Mouse (Mus musculus) spleen, adult 12 weeks (tissue): Measurements from ENCODE around the gene Rgs8.

Source experiments
- DNase-seq: peaks from one replicate; pipeline ENCODE4 v3.0.0; 2022; ENCODE audit warnings: low spot score

Gene Rgs8

DNA sequence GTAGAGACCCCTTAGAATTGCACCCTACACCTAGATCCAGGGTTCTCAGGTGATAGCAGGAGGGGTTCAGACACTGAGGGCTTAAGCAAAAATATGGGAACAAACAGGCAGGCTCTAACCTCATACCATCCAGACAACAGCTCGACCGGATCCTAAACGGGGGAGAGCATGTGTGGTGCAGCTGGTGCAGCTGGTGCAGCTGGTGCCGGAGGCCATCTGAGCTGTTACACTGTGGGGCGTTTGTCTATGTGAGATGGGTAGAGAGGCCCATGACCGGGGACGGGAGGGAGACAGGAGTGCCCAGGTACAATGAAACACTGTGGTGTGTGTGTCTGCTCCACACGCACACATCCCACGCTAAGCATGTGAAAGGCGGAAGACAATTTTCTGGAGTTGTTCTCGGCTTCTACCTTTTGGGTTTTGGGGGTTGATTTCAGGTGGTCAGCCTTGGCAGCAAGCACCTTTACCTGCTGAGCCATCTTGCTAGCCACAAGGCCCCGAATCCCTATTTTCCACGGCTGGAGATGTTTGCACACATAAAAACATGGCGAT is 93.4 kb downstream of the Rgs8 start:
- DNase-seq, result no peak

- peak; percentile 60 for DNase-seq
These were observed 93.9 kb downstream of the Rgs8 start for GRCm38 (mm10) chr1:153746728-153747127.

DNA sequence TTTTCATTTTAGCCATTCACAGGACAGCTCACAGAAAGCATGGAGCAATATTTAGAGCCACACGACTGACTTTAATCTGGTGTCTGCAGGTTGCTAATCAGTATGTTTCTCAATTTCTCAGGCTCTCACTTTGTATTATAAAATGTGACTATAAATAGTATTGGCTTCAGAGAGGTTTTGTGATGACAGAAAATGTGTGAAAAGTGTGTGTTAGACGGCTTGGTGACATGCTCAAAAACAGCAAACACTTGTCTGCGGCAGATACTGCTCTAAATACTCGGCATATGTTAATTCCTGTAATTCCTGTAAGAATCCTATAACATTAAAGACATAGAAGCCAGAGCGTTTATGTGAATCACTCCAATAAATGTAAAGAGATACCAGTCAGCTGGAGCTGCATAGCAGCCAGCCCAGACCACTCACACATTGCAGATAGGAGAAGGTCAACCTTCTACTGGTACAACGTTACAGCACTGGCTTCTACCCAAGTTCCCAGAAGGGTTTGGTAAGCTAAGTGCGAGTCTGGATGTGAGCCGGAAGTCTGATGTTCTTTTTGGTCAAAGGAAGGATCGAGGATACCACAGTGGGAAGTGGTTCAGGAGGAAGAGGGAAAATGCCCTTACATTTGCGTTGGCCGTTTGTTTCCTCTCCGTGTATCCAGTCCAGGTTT is 95.2 kb downstream of the Rgs8 start:
- peak; percentile 7 for DNase-seq

- peak; percentile 74 for DNase-seq
These were observed 95.7 kb downstream of the Rgs8 start for GRCm38 (mm10) chr1:153748549-153748948.

- peak; percentile 77 for DNase-seq
These were observed 96.5 kb downstream of the Rgs8 start, which contains the start of gene Rnasel for GRCm38 (mm10) chr1:153749211-153749801. Gene Rnasel (plus strand): TSS chr1:153749426.
